Mouse (Mus musculus): ENCODE measurements around the gene Cep170b.

The Cep170b gene
- long read RNA-seq, experiment 1, partial matches to known transcripts: 1 of 4 reads
- long read RNA-seq, experiment 1, other reads (novel, unspliced or antisense): 3 of 4 reads
- long read RNA-seq, experiment 2, partial matches to known transcripts: 2 of 5 reads
- long read RNA-seq, experiment 2, other reads (novel, unspliced or antisense): 3 of 5 reads

DNA sequence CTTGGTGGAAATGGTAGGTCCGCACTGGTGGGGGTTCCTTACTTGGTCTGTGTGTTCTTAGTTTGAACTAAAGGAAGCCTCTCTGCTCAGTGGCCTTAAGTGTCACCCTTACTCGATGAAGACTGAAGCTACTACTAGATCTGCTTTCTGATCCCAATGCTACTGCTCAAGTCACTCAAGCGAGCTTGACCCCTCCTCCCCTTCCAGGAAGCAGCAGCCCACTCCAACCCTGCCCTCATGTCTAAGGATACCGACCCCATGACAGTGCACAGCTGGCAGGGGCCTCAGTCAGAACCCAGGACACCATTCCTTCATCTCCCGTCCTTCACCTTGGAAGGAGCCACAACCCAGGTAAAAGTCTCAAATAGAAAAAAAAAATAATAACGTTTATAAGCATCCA, at the start of gene Cep170b:
Cep170b (plus strand) TSS at position 240 of the 400 bp plus-strand sequence.
- intact Hi-C loops (cut with DNase I): no loop called here

DNA sequence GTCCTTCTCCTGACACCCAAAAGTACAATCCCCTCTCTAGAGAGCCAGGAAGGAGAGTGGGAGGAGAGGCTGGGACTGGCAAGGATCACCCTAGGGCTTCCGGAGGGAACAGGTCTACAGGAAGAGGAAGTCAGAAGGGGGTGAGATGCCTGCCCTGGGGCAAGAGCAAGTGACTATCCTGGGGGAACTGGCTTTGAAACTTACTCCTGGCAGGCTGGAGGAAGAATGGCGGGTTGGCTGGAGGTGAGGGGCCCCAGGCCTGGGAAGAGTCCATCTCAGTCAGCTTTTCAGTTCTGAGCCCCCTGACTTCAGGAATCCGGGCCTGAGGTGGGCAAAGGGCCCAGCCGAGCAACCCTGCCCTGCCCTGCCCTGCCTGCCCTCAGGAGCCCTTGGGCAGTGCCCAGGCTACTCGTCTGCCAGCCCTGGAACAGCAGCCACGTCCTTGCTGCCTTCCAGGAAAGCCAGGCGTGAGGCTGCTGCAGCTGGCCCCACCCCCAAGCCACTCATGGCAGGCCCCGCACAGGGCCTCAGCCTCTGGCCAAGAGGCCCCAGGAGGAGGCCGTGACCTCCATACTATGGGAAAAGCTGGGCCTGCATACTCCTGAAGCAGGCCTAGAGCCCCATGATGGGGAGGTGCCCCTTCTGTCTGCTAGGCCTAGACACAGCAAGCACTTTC, 49.4 kb upstream of the Cep170b start:
- intact Hi-C loops (cut with DNase I): no loop called here

DNA sequence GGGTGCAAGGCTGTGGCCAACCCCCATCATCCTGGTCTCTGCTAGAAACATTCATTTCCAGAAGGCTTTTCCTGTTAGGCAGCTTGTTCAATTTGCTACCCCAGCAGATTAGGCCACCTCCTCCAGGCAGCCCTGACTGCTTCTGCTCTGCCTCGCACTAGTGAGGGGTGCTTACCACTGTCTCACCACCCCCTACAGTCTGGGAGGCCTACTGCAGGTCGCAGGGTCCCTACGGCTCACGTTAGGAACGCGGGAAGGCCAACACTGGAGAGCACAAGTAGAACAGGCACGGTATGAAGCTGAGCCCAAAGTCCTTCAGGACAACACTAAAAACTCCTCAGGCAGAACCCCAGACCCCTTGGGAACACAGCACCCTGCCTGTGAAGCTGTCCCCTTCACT, 48.4 kb upstream of the Cep170b start:
- intact Hi-C loops (cut with DNase I): no loop called here

DNA sequence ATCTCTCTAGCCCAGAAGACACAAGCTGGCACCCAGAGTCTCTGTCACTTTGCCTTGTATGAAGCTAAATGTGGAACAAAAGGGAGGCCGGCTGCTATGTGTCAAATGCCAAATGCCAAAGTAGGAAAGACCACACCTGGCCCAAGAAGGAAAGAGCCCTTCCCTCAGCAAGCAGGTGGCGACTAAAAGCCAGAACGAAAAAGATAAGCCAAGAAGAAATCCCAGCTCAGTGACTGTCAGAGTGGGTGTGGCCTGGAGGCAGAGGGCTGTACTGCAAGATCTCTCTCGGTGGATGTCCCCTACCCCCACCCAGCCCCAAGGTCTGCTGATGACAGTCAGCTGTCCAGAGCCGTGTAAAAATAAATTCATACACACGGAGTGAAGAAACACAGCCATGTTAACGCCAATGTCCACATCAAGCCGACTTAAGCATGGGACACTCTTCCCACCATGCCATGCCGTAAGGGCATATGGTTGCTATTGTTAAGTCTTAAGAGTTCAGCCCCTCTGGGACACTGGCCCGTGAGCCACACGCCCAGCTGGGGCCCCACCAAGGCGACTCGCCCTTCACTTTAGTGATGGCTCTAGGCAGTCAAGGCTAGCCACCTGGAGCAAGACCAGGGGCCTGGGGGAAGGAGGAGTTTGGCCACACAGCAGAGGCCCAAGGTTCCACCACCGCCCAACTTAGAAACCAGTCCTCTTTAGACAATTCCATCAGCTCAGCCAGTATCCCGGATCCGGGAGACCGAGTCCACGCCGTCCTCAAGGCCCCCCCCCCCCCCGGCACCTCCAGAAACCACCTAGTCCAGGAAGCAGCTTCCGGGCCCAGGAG, 47.3 kb upstream of the Cep170b start:
- intact Hi-C loops (cut with DNase I): no loop called here

DNA sequence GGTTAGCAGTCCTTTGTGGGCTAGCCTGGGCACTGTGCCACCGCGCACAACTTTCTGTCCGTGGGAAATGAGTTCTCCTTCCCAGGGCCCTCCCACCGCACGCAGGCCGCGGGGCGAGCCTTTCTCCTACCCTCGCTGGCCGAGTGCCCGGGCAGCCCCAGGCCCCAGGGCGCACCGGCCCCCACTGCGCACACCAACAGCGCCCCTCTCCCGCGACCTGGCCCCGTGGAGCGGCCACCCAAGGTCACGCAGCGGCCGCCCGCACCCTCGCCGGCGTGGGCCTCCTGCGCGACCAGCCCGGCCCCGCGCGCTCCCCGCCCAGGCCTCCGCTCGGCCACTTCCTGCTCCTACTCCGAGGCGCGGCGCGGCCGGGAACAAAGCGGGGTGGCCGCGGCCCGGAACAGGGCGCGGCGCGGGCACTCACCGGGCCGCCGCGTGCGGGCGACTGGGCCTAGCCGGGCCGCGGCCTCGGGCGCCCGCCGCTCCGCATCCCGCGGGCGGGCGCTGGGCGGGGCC, 46.6 kb upstream of the Cep170b start:
- intact Hi-C loops (cut with DNase I): no loop called here

DNA sequence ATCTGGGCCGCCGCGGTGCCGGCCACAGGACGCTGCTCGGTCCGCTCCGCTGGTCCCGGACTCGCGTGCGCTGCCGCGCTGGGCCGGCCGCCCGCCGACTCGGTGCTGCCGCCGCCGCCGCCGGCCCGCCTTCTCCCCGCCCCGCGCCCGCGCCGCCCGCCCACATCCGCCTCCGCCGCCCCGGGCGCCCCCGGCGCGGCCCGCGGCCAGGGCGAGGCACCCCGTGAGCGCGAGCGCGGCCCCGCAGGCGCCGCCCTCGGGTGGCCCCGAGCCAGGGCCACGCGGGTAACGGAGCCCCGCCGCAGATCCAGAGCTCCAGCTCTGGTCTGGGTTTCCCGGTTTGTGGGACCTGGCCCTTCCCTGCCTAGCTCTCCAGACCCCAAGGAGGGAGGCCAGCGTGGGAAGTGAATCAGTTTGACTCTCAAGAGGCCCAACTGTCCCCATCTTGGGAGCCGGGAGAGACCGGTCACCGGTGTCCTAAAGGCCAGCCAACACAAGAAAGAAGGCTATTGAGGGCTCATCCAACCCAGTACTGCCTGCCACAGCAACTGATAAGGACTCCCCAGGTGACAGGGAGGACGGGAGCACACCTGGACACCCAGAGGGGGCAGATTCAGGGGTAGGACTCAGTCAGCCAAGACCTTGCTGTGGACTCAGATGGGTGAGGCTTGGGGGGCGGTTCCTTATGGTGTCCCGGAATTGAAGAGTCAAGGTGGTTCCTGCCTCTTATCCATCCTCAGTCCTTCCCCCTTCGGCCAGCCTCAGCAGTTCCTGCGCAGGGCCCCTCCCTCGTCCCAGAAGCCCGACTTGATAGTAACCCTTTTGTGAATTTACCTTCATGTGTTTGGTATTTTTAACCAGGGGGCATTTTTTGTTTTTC, 45.9 kb upstream of the Cep170b start, which contains the start of gene Akt1:
Akt1 (minus strand) TSS at position 753 of the 880 bp plus-strand sequence.
- intact Hi-C loops (cut with DNase I): no loop called here

DNA sequence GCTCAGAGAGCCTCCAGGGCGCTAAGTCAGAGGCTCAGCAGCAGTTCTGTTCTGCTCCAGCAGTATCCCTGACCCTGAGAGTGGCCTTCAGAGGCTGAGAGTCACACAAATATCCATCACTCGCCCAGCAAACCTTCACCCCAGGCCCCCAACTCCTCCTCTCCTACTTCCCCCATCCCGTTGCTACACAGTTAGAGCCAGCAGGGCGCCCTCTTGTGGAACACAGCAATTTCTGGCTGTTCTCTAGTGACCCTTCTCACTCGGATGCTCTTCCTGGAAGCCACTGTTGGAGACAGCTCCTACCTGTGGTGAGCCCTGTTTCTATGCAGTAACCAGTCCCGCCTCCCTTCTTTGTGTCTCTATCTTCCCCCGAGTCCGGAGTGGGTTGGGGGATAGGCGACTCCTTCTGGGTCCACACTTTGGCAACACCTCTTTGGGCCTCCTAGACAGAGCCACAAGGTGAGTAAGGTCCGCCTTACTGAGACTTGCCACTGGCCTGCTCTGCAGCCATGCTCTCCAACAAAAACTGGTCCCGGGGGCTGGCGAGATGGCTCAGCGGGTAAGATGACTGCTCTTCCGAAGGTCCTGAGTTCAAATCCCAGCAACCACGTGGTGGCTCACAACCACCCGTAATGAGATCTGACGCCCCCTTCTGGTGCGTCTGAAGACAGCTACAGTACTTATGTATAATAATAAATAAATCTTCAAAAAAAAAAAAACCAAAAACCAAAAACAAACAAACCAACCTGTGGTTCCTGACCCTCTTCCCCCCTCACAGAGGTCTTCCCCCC, 44.8 kb upstream of the Cep170b start:
- intact Hi-C loops (cut with DNase I): no loop called here

DNA sequence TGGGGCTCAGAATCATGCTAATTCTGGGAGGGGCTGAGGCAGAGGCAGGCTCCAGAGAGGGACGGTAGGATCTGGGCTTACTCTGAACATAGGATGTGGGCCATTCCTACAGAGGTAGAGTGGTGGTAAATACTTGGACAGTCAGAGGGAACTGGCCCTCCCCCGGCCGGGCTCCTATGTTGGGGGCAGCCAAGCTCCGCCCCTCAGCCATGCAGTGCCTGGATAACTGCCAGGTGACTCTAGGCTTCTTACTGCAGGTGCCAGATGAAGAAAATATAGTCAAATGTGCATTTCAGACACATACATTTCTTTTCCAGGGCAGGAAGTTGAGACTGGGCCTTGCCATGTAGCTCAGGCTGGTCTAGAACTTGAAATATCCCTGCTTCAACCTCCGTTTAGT, 43.2 kb upstream of the Cep170b start:
- intact Hi-C loops (cut with DNase I): no loop called here

DNA sequence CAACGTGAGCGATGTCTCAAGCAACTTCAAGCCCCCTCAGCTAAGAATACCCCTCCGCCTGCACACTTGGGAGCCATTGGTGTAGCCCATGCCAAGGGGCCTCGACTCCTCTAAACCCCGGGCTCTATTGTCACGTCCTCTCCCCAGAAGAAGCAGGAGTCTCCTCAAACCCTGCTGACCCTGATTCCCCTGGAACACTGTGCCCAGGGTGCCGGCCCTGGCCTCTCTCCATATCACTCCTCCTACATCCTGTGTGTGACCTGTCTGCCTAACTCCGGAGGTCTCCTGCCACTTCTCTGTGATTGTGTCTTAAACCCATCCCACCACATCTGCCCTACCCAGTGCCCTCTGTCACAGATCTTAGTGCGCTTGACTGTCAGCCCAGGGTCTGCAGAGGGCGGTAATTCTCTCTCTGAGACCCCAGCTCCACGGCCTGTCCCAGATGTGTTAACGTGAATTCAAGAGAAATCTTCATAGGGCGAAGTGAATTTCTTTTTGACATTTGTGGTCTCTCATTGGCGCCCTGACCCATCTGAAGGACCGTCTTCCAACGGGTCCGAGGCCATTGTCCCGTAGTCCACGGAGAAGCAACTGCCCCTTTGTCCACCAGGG, 42.2 kb upstream of the Cep170b start:
- intact Hi-C loops (cut with DNase I): no loop called here

DNA sequence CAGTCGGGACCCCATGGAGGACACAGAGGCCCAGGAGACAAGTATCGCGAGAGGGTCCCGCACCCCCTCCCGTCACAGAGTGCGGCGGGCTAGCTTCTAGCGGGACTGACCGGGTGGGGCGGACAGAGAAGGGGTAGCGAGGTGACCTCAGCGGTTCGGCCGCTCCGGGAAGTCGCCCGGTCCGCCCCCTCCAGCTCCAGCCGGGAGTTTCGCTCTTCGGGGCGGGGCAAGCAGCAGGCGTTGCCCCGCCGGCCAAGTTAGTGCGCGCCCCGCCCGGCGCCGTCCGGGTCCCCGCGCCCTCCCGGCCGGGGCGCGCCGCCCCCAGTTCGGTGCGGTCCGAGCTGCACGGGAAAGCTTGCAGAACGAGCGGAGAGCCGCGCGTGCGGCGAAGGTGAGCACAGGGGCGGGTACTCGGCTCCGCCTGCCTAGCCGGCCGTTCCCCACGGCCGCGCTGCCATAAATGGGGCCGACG, 41.7 kb upstream of the Cep170b start, which contains the start of gene Zbtb42:
Zbtb42 (plus strand) TSS at position 274 of the 472 bp plus-strand sequence.
- intact Hi-C loops (cut with DNase I): no loop called here

DNA sequence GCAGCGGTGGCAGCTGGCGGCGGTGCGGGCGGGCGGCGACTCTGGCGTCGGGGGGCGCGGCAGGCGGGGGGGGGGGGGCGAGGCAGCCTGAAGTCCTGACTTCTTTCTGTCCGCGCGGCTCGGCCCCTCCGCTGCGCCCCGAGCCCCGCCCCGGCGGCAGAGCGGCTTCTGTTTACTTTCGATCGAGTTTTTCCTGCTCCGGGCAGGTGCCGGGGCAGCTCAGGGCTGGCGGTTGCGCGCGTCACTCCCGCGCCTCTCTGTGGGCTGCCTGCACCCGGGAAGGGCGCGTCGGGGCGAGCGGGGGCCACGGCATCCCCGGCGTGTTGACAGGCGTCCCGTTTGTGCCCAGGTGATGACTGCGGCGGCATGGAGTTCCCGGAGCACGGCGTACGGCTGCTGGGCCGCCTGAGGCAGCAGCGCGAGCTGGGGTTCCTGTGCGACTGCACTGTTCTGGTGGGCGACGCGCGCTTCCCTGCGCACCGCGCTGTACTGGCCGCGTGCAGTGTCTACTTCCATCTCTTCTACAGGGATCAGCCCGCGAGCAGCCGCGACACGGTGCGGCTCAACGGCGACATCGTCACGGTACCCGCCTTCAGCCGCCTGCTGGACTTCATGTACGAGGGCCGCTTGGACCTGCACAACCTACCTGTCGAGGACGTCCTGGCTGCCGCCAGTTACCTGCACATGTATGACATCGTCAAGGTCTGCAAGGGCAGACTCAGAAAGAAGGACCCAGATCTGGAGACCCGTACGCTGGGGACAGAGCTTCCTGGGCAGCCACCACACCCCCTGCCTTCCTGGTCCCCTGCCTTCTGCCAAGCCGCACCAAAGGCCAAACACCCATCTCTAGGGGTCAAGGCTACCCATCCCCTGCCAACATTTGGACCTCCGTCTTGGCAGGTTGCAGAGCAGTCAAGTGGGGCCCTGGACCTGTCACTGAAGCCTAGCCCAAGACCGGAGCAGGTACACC, 40.9 kb upstream of the Cep170b start:
- intact Hi-C loops (cut with DNase I): no loop called here

DNA sequence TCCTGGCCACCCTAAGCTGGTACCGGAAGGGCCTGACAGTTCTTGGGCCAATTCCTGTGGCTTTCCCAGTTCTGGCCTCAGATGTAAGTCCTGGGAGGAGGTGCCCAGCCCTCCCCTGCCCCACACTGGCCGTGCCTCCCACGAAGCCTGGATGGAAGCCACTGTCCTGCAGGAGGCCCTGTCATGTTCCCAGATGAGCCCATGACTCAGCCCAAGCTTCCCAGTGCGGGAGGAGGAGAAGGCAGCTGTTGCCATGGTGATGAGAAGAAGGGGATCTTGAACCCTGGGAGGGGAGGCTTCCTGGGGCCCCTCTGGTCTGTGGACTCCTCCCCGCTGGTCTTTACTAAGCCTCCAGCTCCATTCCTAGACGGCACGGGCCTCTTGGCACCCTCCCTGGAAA, 36.9 kb upstream of the Cep170b start:
- intact Hi-C loops (cut with DNase I): no loop called here

DNA sequence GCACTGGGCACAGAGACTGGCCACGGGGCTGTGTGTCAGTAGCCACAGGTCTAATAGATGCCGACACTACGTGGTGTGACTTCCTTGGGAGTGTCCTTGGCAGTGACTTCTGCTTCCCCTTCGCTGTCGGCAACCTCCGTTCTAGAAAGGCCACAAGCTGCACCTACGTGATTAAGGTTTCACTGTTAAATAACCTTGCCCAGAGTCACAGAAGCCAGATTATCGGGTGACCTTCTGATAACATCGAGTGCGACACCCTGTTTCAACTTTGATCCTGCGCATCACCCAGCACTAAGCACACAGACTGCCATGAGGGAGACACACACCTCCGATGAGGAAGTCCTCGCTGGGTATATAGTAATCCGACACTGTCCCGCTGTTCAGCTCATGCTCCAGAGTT, 31.8 kb upstream of the Cep170b start:
- intact Hi-C loops (cut with DNase I): no loop called here

DNA sequence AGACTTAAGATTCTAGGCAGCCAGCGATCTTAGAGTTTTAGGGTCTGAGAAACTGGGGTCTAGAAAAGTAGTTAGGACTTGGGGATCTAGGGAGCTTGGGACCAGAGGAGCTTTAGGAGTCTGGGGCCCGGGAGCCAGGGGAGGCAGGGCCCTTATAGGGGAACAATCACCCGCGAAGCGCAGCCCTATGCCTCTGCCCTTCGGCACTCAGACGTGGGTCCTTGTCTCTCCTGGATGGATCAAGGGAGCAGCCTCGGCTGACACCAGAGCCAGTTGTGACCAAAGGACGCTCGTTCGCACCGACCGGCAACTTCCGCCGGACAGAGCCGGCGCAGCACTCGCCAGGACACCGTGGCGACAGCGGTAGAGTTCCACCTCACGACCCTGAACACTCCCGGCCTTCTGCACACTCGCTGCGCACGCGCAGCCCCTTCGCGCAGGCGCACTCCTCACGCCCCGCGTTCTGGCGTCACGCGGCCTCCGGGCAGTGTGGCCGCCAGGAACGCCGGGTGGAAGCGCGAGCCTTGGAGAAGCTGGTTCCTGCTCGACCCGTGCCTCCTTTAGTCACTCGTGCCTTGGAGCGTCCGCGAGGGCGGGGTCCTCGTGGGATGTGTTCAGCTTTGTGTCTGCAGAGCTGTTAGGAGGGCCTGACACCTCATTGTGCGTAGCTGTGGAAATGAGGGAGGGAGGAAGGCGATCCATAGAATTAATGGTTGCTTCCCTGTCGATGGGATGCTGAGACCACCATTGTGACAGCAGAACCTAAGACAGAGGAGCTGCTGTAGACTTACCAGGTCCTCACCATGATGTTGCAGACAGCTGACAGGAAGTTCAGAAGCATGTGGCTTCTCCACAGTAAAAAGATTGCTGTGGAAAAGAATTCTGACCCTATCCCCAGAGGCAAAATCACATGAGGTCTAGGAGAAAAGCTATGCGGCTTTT, 26.8 kb upstream of the Cep170b start:
- intact Hi-C loops (cut with DNase I): no loop called here

DNA sequence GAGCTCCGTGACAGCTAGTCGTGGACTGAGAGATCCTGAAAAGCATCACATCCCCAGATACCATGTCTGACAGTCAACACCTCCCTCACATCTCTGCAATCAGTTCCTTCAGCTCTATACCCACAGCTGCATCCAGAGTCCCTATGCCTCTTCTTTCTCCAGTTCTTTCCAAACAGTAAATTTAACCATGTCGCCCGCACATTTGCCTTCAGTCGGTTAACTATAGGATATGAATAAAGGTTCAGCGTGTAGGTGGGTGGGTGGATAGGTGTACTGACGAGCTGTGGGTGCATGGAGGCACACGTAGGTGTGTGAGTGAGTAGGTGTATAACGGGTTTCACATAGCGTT, 26.2 kb upstream of the Cep170b start:
- intact Hi-C loops (cut with DNase I): no loop called here

DNA sequence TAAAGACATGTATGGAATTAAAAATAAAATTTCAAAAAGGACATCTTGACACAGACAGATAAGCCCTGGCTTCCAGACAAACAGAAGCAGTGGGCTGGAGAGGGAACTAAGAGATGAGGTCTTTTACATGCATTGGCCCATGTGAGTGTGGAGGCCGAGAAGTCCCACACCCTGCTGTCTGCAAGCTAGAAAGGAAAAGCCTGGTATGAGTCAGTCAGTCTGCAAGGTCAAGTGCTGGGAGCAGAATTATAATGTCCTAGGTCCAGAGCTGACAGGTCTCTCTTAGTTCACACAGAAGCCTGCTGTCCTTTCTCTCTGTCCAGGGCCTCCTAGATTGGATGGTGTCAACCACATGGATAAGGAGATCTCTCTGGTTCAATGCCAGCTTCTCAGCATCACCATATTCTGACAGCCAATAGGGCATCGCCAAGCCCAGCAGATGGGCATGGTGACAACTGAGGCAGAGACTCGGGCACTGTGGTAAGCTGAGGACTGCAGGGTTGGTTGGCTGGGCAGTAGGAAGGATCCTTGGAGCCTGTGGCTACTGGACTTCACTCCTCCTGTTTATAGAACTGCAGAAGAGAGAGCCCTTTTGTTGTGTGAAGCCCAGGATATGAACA, 23.3 kb upstream of the Cep170b start:
- intact Hi-C loops (cut with DNase I): no loop called here

DNA sequence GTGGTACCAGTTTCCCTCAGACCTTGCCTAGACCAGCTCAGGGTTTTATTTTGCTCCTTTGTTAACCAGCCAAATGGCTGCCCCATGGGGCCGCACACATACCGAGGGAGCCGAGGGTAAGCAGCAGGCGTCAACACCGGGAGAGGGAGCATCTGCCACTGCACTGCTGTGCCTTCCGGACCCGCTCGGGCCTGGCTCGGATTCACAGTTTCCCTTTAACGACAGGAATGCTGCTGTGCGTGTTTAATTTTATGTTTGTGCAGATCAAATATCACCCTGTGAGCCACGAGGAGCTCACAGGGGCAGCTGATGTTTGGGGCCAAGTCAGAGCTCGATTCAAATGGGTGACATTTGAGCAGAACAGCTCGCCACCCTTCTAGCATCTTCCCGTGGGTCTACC, 19.7 kb upstream of the Cep170b start:
- intact Hi-C loops (cut with DNase I): loop anchor here (10.0 kb wide), 1 partner anchor 146 kb away; no protein-coding TSS in a partner anchor
